Mouse (Mus musculus) forebrain, embryonic 12.5 days (tissue): ENCODE data around the gene Tmbim7. TPM values are rescaled to one million over a fixed set of nuclear protein-coding genes. Genes with fewer than 3 reads are reported as not detected.

Experiments
- ATAC-seq: fragments of 200-750 bp; cut with Nextera tagmentation; 2 replicates; pipeline ENCODE4 v1.8.0; 2017; ENCODE audit warnings: moderate TSS enrichment; ENCODE audit not compliant: low FRiP score
- H3K27ac ChIP-seq: fragments of 300-500 bp; sonication (generic); 2 replicates; pipeline ENCODE4 v1.5.1; 2016; ENCODE audit warnings: mild to moderate bottlenecking
- H3K27me3 ChIP-seq: fragments of 300-500 bp; sonication (generic); 2 replicates; pipeline ENCODE4 v1.6.1; 2016; ENCODE audit warnings: mild to moderate bottlenecking
- H3K36me3 ChIP-seq: fragments of 300-500 bp; sonication (generic); replicated peaks from 2 replicates; pipeline ENCODE4 v1.6.1; 2016; ENCODE audit warnings: mild to moderate bottlenecking
- H3K4me1 ChIP-seq: fragments of 300-500 bp; sonication (generic); 2 replicates; pipeline ENCODE4 v1.6.1; 2016
- H3K4me2 ChIP-seq: fragments of 300-500 bp; sonication (generic); 2 replicates; pipeline ENCODE4 v1.6.1; 2016; ENCODE audit warnings: mild to moderate bottlenecking, moderate library complexity
- H3K4me3 ChIP-seq: fragments of 300-500 bp; sonication (generic); replicated peaks from 2 replicates; pipeline ENCODE4 v1.5.1; 2016; ENCODE audit warnings: mild to moderate bottlenecking
- H3K9ac ChIP-seq: fragments of 300-500 bp; sonication (generic); 2 replicates; pipeline ENCODE4 v1.6.1; 2016; ENCODE audit warnings: mild to moderate bottlenecking
- H3K9me3 ChIP-seq: fragments of 300-500 bp; sonication (generic); 2 replicates; pipeline ENCODE4 v1.6.1; 2016
- WGBS: fragments of 180-500 bp; shearing (Covaris S2); methylation state at CpG from one replicate; pipeline ENCODE4 v1.1.7; 2016; 5-methylcytosine and 5-hydroxymethylcytosine counted together
- polyA plus RNA-seq: library from polyadenylated mRNA; unstranded; fragments of >200 nt; fragmentation: Nextera tagmentation; extraction: Ambion mirVana; gene quantifications from 2 replicates; pipeline ENCODE4 v1.2.1, GENCODE M21; 2016

Tmbim7 gene
- polyA plus RNA-seq, 1 experiment from 2014 or later: not detected

DNA sequence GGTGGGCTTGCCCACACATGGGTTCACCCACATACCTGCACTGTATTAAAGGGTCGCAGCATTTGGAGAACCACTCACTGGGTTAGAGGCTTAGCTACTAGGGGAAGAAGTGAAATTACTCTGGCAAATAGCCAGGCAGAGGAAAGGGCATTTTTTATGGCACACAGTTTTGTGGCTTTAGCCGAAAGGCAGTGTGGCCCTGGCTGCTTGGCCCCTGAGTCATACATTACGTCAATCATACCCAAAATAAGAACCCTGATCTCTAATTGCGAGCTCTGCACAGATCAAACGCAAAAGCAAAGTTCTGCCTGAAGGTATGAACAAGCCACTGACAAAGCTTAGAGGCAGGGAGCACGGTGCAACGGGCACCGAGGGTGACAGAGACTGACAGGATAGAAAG is 37.3 kb downstream of the Tmbim7 start:
- Histone ChIP-seq H3K27me3 (no peaks in the 10 kb centered on the region), H3K4me1 (no peaks in the 10 kb centered on the region), H3K4me3 (no peak overlapping the region), H3K36me3 (peaks cover 31% of the 10 kb centered on the region), H3K9ac (no peak overlapping the region), H3K4me2 (no peak overlapping the region), H3K27ac (no peak overlapping the region), H3K9me3 (no peaks in the 10 kb centered on the region)
- WGBS: 97% methylated on average over 8 of the region's 8 CpGs
- ATAC-seq: no peak

GRCm38 (mm10) chr5:3691283-3691682 is 40.3 kb downstream of the Tmbim7 start:
- no peak overlapping the region for H3K9ac ChIP-seq
- no peaks in the 10 kb centered on the region for H3K27me3 ChIP-seq
- no peak overlapping the region for H3K4me2 ChIP-seq
- WGBS: 98% methylated on average over 3 of the region's 3 CpGs
- ATAC-seq: no peak
- H3K9me3 ChIP-seq: no peaks in the 10 kb centered on the region
- peaks cover 49% of the 10 kb centered on the region for H3K36me3 ChIP-seq
- H3K27ac ChIP-seq: no peak overlapping the region
- H3K4me1 ChIP-seq: no peaks in the 10 kb centered on the region
- H3K4me3 ChIP-seq: no peak overlapping the region

- H3K9me3 ChIP-seq: no peaks in the 10 kb centered on the region
- no peak overlapping the region for H3K4me3 ChIP-seq
- H3K36me3 ChIP-seq: peaks cover 57% of the 10 kb centered on the region
- no peaks in the 10 kb centered on the region for H3K27me3 ChIP-seq
- no peak for ATAC-seq
- WGBS: 94% methylated on average over 9 of the region's 9 CpGs
- no peaks in the 10 kb centered on the region for H3K4me1 ChIP-seq
- H3K9ac ChIP-seq: no peak overlapping the region
- no peak overlapping the region for H3K4me2 ChIP-seq
- no peak overlapping the region for H3K27ac ChIP-seq
Measured at GRCm38 (mm10) chr5:3692956-3693355, 42.0 kb downstream of the Tmbim7 start.

GRCm38 (mm10) chr5:3695191-3695590 is 44.2 kb downstream of the Tmbim7 start:
- Histone ChIP-seq H3K9ac (no peak overlapping the region), H3K27ac (no peak overlapping the region), H3K27me3 (no peaks in the 10 kb centered on the region), H3K36me3 (peaks cover 57% of the 10 kb centered on the region), H3K9me3 (no peaks in the 10 kb centered on the region), H3K4me2 (no peak overlapping the region), H3K4me1 (no peaks in the 10 kb centered on the region), H3K4me3 (no peak overlapping the region)
- ATAC-seq: no peak
- WGBS: 92% methylated on average over 4 of the region's 4 CpGs

- WGBS: 70% methylated on average over 3 of the region's 3 CpGs
- Histone ChIP-seq H3K4me1 (no peaks in the 10 kb centered on the region), H3K27ac (no peak overlapping the region), H3K36me3 (peaks cover 57% of the 10 kb centered on the region), H3K9ac (no peak overlapping the region), H3K9me3 (no peaks in the 10 kb centered on the region), H3K4me3 (no peak overlapping the region), H3K27me3 (no peaks in the 10 kb centered on the region), H3K4me2 (no peak overlapping the region)
- ATAC-seq: no peak
Measured at GRCm38 (mm10) chr5:3696031-3696430, 45.0 kb downstream of the Tmbim7 start.

- Histone ChIP-seq H3K4me3 (no peak overlapping the region), H3K9me3 (no peaks in the 10 kb centered on the region), H3K9ac (no peak overlapping the region), H3K4me1 (no peaks in the 10 kb centered on the region), H3K4me2 (no peak overlapping the region), H3K27me3 (no peaks in the 10 kb centered on the region), H3K27ac (no peak overlapping the region), H3K36me3 (peaks cover 40% of the 10 kb centered on the region)
- WGBS: 96% methylated on average over 5 of the region's 5 CpGs
- ATAC-seq: no peak
Measured at GRCm38 (mm10) chr5:3700025-3700424, 49.0 kb downstream of the Tmbim7 start.

DNA sequence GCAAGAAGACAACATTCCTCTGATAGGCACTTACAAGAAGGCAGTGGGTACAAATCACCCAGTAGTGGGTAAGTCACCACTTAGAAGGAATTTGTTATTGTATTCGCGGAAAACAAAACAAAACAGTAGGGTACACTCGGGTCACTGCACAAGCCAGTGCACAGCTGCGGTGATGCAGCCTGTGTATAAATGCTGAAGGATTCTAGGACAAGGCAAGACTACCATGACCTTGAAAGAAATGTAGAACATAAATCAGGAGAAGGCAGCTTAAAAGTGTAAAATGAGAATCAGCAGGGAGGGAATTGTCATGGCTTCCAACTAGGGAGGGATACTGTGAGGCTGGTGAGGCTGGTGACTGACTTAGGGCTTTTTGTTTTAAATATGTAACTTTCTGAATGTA is 51.2 kb downstream of the Tmbim7 start:
- Histone ChIP-seq H3K36me3 (peaks cover 36% of the 10 kb centered on the region), H3K9me3 (no peaks in the 10 kb centered on the region), H3K4me1 (no peaks in the 10 kb centered on the region), H3K27ac (no peak overlapping the region), H3K4me3 (no peak overlapping the region), H3K9ac (no peak overlapping the region), H3K27me3 (no peaks in the 10 kb centered on the region), H3K4me2 (no peak overlapping the region)
- 89% methylated on average over 4 of the region's 4 CpGs for WGBS
- no peak for ATAC-seq

- Histone ChIP-seq H3K36me3 (peaks cover 30% of the 10 kb centered on the region), H3K9me3 (no peaks in the 10 kb centered on the region), H3K27me3 (no peaks in the 10 kb centered on the region), H3K4me1 (no peaks in the 10 kb centered on the region), H3K4me2 (no peak overlapping the region), H3K27ac (no peak overlapping the region), H3K9ac (no peak overlapping the region), H3K4me3 (no peak overlapping the region)
- no peak for ATAC-seq
- 93% methylated on average over 5 of the region's 5 CpGs for WGBS
Measured at GRCm38 (mm10) chr5:3715800-3716199, 64.8 kb downstream of the Tmbim7 start.

DNA sequence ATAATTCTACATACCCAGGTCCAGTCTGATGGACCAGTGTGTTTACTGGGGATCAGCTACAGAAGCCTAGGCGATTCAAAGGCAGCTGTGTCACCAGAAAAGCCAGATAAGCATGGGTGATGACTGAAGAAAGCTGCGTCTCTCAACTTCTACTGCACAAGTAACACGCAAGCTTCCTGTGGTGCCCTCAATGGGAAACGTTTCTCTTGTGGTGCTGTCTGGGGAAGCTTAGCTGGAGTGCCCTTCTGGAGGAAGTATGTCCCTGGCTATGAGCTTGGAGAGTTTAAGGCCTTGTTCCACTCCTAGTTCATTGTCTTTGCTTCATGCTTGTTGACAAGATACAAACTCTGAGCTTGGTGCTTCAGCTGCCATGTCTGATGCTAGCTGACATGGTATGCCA is 68.4 kb downstream of the Tmbim7 start:
- Histone ChIP-seq H3K4me1 (no peaks in the 10 kb centered on the region), H3K36me3 (peaks cover 34% of the 10 kb centered on the region), H3K4me3 (no peak overlapping the region), H3K4me2 (no peak overlapping the region), H3K9me3 (no peaks in the 10 kb centered on the region), H3K27ac (no peak overlapping the region), H3K27me3 (no peaks in the 10 kb centered on the region), H3K9ac (no peak overlapping the region)
- WGBS: 97% methylated on average over 4 of the region's 4 CpGs
- no peak for ATAC-seq

DNA sequence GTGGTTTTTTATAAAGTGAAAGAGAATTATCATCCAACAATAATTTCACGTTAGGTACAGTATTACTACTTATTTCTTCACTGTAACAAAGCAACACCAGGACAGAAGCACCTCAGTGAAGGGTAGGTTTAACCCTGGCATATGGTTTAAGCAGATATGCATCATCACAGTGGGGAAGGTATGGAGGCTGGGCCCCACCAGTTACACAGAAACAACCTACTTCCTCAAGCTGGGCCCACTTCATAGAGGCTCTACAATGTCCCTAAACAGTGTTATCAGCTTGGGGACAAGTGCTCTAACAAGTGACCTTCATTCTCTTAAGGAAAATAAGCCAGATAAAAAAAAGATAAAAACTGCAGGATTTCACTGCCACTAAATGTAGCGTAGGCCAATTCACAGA is 71.9 kb downstream of the Tmbim7 start:
- peaks cover 34% of the 10 kb centered on the region for H3K36me3 ChIP-seq

DNA sequence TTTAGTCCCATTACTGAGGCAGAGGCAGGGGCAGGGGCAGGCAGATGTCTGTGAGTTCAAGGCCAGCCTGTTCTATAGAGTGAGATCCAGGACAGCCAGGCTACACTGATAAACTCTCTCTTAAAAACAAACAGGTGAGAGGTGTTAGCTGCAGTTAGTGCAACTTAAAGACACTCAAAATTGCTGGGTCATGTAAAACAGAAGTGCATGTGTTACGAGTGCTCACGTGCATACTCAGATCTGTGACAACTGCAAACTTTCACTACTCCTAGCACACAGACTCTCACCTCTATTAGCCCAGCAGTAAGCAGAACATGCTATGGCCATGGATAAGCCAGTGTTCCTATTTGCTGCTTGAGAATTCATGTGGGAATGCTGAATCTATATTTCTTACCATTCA is 72.4 kb downstream of the Tmbim7 start:
- H3K9me3 ChIP-seq: no peaks in the 10 kb centered on the region
- no peak overlapping the region for H3K27ac ChIP-seq
- no peaks in the 10 kb centered on the region for H3K27me3 ChIP-seq
- peaks cover 34% of the 10 kb centered on the region for H3K36me3 ChIP-seq
- ATAC-seq: no peak
- no peak overlapping the region for H3K9ac ChIP-seq
- no peak overlapping the region for H3K4me3 ChIP-seq
- H3K4me1 ChIP-seq: no peaks in the 10 kb centered on the region
- 95% methylated on average over 2 of the region's 2 CpGs for WGBS
- no peak overlapping the region for H3K4me2 ChIP-seq

More for the DNA sequence above, 71.9 kb downstream of the Tmbim7 start:
- H3K9ac ChIP-seq: no peak overlapping the region
- no peak for ATAC-seq
- 96% methylated on average over 2 of the region's 2 CpGs for WGBS
- no peak overlapping the region for H3K27ac ChIP-seq
- H3K4me3 ChIP-seq: no peak overlapping the region
- no peaks in the 10 kb centered on the region for H3K27me3 ChIP-seq
- no peaks in the 10 kb centered on the region for H3K9me3 ChIP-seq
- no peaks in the 10 kb centered on the region for H3K4me1 ChIP-seq
- H3K4me2 ChIP-seq: no peak overlapping the region

- Histone ChIP-seq H3K4me2 (no peak overlapping the region), H3K36me3 (peaks cover 18% of the 10 kb centered on the region), H3K9ac (no peak overlapping the region), H3K27me3 (no peaks in the 10 kb centered on the region), H3K4me1 (no peaks in the 10 kb centered on the region), H3K9me3 (no peaks in the 10 kb centered on the region), H3K4me3 (no peak overlapping the region), H3K27ac (no peak overlapping the region)
- WGBS: 85% methylated on average over 1 of the region's 1 CpGs
- ATAC-seq: no peak
Measured at GRCm38 (mm10) chr5:3725491-3725890, 74.5 kb downstream of the Tmbim7 start.

GRCm38 (mm10) chr5:3728820-3729219 is 77.8 kb downstream of the Tmbim7 start:
- 83% methylated on average over 5 of the region's 5 CpGs for WGBS
- ATAC-seq: no peak

More at GRCm38 (mm10) chr5:3728820-3729219, 77.8 kb downstream of the Tmbim7 start:
- Histone ChIP-seq H3K27me3 (no peaks in the 10 kb centered on the region), H3K36me3 (peaks cover 4% of the 10 kb centered on the region), H3K4me3 (no peak overlapping the region), H3K4me2 (no peak overlapping the region), H3K27ac (no peak overlapping the region), H3K4me1 (no peaks in the 10 kb centered on the region), H3K9ac (no peak overlapping the region), H3K9me3 (no peaks in the 10 kb centered on the region)
